Mouse (Mus musculus) forebrain, embryonic 16.5 days (tissue): ENCODE data around the gene Rbms3. TPM values are rescaled to one million over a fixed set of nuclear protein-coding genes. Genes with fewer than 3 reads are reported as not detected.

Experiments
- ATAC-seq: fragments of 200-750 bp; cut with Nextera tagmentation; 2 replicates; pipeline ENCODE4 v1.8.0; 2017; ENCODE audit warnings: mild to moderate bottlenecking, moderate library complexity
- H3K27ac ChIP-seq: fragments of 300-500 bp; sonication (generic); 2 replicates; pipeline ENCODE4 v1.5.1; 2014; ENCODE audit warnings: low read length, control low read depth
- H3K27me3 ChIP-seq: fragments of 300-500 bp; sonication (generic); replicated peaks from 2 replicates; pipeline ENCODE4 v1.6.1; 2014; ENCODE audit warnings: low read length; ENCODE audit not compliant: control insufficient read depth, insufficient read depth
- H3K36me3 ChIP-seq: fragments of 300-500 bp; sonication (generic); 2 replicates; pipeline ENCODE4 v1.6.1; 2014; ENCODE audit not compliant: control insufficient read depth, insufficient read depth
- H3K4me1 ChIP-seq: fragments of 300-500 bp; sonication (generic); replicated peaks from 2 replicates; pipeline ENCODE4 v1.6.1; 2014; ENCODE audit warnings: low read length; ENCODE audit not compliant: control insufficient read depth, insufficient read depth
- H3K4me2 ChIP-seq: fragments of 300-500 bp; sonication (generic); 2 replicates; pipeline ENCODE4 v1.6.1; 2014; ENCODE audit warnings: mild to moderate bottlenecking, low read length, control low read depth
- H3K4me3 ChIP-seq: fragments of 300-500 bp; sonication (generic); replicated peaks from 2 replicates; pipeline ENCODE4 v1.5.1; 2014; ENCODE audit warnings: mild to moderate bottlenecking, low read length, control low read depth
- H3K9ac ChIP-seq: fragments of 300-500 bp; sonication (generic); replicated peaks from 2 replicates; pipeline ENCODE4 v1.6.1; 2014; ENCODE audit warnings: low read depth, low read length, control low read depth
- H3K9me3 ChIP-seq: fragments of 300-500 bp; sonication (generic); 2 replicates; pipeline ENCODE4 v1.6.1; 2016; ENCODE audit warnings: low read length; ENCODE audit not compliant: control insufficient read depth
- WGBS: fragments of 180-500 bp; shearing (Covaris S2); extraction: QIAGEN DNeasy Blood & Tissue Kit; methylation state at CpG from one replicate; pipeline ENCODE4 v1.1.7; 2014; 5-methylcytosine and 5-hydroxymethylcytosine counted together
- polyA plus RNA-seq: library from polyadenylated mRNA; unstranded; fragments of >200 nt; fragmentation: Nextera tagmentation; extraction: Ambion mirVana; gene quantifications from 2 replicates; pipeline ENCODE4 v1.2.1, GENCODE M21; 2015

The Rbms3 gene
- polyA plus RNA-seq, 1 experiment from 2014 or later = 25.7 TPM

GRCm38 (mm10) chr9:117077548-117077947 lies 552.2 kb downstream of the Rbms3 start:
- H3K27me3 ChIP-seq = no peaks in the 10 kb centered on the region
- H3K4me2 ChIP-seq = no peak overlapping the region
- no peaks in the 10 kb centered on the region for H3K36me3 ChIP-seq
- no peak overlapping the region for H3K4me3 ChIP-seq
- H3K4me1 ChIP-seq = no peaks in the 10 kb centered on the region
- no peak overlapping the region for H3K27ac ChIP-seq
- no peak overlapping the region for H3K9ac ChIP-seq
- no peaks in the 10 kb centered on the region for H3K9me3 ChIP-seq
- no peak for ATAC-seq
- WGBS = 90% methylated on average over 7 of the region's 7 CpGs

DNA sequence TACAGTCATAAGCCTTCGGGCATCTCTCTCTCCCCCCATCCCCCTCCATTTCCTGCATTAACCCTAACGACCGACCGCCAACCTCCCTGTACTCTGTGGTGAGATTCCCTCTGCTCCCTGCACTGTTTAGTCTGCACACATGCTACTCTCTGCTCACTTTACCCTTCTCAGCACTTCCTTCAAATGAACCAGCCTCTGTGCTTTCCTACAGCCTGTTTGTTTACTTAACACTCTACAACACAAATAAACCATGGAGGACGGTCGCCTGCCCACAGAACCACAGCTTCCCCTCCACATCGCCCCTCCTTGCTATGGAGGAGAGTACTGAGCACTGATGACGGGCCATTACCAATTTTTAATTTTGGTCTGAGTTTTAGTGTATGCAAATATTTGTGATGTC lies 552.9 kb downstream of the Rbms3 start:
- no peaks in the 10 kb centered on the region for H3K36me3 ChIP-seq
- no peaks in the 10 kb centered on the region for H3K27me3 ChIP-seq
- no peak overlapping the region for H3K27ac ChIP-seq
- WGBS = 83% methylated on average over 8 of the region's 8 CpGs
- H3K9me3 ChIP-seq = no peaks in the 10 kb centered on the region
- H3K4me2 ChIP-seq = no peak overlapping the region
- H3K4me3 ChIP-seq = no peak overlapping the region
- ATAC-seq = no peak
- H3K4me1 ChIP-seq = no peaks in the 10 kb centered on the region
- H3K9ac ChIP-seq = no peak overlapping the region

GRCm38 (mm10) chr9:117072433-117073099 lies 557.1 kb downstream of the Rbms3 start:
- Histone ChIP-seq H3K27me3 (no peaks in the 10 kb centered on the region), H3K4me3 (no peak overlapping the region), H3K9me3 (no peaks in the 10 kb centered on the region), H3K4me2 (no peak overlapping the region), H3K9ac (no peak overlapping the region), H3K27ac (no peak overlapping the region), H3K36me3 (no peaks in the 10 kb centered on the region), H3K4me1 (no peaks in the 10 kb centered on the region)
- ATAC-seq = no peak
- WGBS = 35% methylated on average over 2 of the region's 2 CpGs

- 91% methylated on average over 2 of the region's 2 CpGs for WGBS
- Histone ChIP-seq H3K4me2 (no peak overlapping the region), H3K27me3 (no peaks in the 10 kb centered on the region), H3K4me3 (no peak overlapping the region), H3K9me3 (no peaks in the 10 kb centered on the region), H3K36me3 (no peaks in the 10 kb centered on the region), H3K9ac (no peak overlapping the region), H3K4me1 (no peaks in the 10 kb centered on the region), H3K27ac (no peak overlapping the region)
- no peak for ATAC-seq
Measured at GRCm38 (mm10) chr9:117070616-117071015, 559.1 kb downstream of the Rbms3 start.

GRCm38 (mm10) chr9:117069232-117069631 lies 560.5 kb downstream of the Rbms3 start:
- ATAC-seq = no peak
- no peak overlapping the region for H3K4me2 ChIP-seq
- H3K4me1 ChIP-seq = no peaks in the 10 kb centered on the region
- H3K27me3 ChIP-seq = no peaks in the 10 kb centered on the region
- H3K9me3 ChIP-seq = no peaks in the 10 kb centered on the region
- no peaks in the 10 kb centered on the region for H3K36me3 ChIP-seq
- WGBS = 100% methylated on average over 1 of the region's 1 CpGs
- no peak overlapping the region for H3K4me3 ChIP-seq
- no peak overlapping the region for H3K9ac ChIP-seq
- no peak overlapping the region for H3K27ac ChIP-seq

DNA sequence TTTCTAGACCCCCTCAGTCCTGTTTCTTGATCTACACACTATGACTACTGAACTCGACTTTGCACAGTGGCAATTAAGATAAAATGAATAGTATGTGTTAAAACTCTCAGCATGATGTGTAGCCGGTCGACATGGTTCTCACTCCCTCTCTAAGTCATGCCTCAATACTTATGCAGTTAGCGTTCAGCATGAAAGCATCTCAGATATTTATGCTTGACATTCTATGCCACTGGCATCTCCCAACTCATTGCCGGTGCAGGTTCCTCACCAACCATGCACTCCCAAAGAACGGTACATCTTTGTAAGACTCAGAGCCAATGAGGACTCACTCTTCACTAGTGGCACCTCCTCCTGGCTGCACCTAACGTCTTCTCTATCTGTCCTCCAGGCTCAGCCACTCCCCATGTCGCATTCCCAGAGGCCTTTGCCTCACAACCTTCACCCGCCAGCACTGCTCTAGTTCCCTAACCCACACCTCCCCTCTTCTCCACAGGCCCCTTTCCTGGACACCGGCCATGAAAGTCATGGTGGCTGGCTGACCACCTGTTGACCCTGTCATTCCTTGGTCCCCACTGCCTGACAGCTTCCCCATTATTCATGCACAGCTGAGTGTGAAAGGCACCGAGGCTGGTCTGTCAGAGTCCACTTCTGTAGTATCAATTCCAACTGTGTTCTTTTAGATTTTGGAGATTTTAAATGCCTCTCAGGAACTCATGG lies 561.9 kb downstream of the Rbms3 start:
- H3K4me3 ChIP-seq = no peak overlapping the region
- no peak overlapping the region for H3K27ac ChIP-seq
- 89% methylated on average over 11 of the region's 11 CpGs for WGBS
- no peaks in the 10 kb centered on the region for H3K36me3 ChIP-seq
- H3K9me3 ChIP-seq = no peaks in the 10 kb centered on the region
- H3K27me3 ChIP-seq = no peaks in the 10 kb centered on the region
- no peak for ATAC-seq
- no peak overlapping the region for H3K4me2 ChIP-seq
- H3K9ac ChIP-seq = no peak overlapping the region
- no peaks in the 10 kb centered on the region for H3K4me1 ChIP-seq

DNA sequence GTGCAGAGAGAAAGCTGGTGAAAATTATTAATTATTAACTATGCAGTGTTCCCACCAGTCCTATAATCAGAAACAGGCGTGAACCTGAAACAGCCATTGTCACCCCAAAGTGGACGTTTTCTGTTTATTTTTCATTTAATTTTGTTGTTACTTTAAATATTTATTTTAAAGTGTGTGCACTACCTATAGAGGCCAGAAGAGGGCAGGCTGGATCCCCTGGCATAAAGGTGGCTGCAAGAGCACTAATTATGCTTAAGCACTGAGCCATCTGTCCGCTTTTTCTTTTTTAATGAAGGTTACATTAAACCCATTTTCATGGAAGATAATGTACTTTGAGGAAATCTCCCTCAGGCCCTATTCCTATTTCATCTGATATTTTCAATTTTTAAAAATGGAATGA lies 563.2 kb downstream of the Rbms3 start:
- Histone ChIP-seq H3K9ac (no peak overlapping the region), H3K4me2 (no peak overlapping the region), H3K36me3 (no peaks in the 10 kb centered on the region), H3K27ac (no peak overlapping the region), H3K9me3 (no peaks in the 10 kb centered on the region), H3K4me3 (no peak overlapping the region), H3K27me3 (no peaks in the 10 kb centered on the region), H3K4me1 (no peaks in the 10 kb centered on the region)
- ATAC-seq = no peak
- 87% methylated on average over 3 of the region's 3 CpGs for WGBS

DNA sequence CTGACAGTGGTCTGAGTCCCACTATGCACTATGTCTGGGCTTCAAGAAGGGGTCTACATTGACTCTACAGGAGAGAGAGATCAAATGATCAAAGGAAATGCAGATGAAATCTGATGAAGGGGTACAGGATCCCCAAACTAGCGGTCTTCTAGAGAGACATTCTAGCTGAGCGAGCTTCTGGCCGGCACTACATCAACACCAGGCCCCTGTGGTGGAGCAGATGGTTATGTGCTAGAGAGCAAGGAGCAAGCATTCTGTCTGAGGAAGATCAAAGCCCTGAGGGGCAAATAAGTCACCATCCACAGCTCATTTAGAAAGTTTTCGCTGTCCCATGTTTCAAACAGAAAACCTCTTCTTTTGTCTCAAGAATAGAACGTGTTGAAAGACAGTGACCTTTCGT lies 564.1 kb downstream of the Rbms3 start:
- no peak overlapping the region for H3K4me3 ChIP-seq
- no peak for ATAC-seq
- H3K9ac ChIP-seq = no peak overlapping the region
- H3K4me2 ChIP-seq = no peak overlapping the region
- no peaks in the 10 kb centered on the region for H3K4me1 ChIP-seq
- 93% methylated on average over 6 of the region's 6 CpGs for WGBS
- H3K9me3 ChIP-seq = no peaks in the 10 kb centered on the region
- H3K27ac ChIP-seq = no peak overlapping the region
- no peaks in the 10 kb centered on the region for H3K36me3 ChIP-seq
- H3K27me3 ChIP-seq = no peaks in the 10 kb centered on the region

- no peaks in the 10 kb centered on the region for H3K36me3 ChIP-seq
- no peak overlapping the region for H3K27ac ChIP-seq
- H3K9ac ChIP-seq = no peak overlapping the region
- no peak for ATAC-seq
- no peaks in the 10 kb centered on the region for H3K9me3 ChIP-seq
- no peaks in the 10 kb centered on the region for H3K4me1 ChIP-seq
- WGBS = 92% methylated on average over 1 of the region's 1 CpGs
- H3K27me3 ChIP-seq = no peaks in the 10 kb centered on the region
- H3K4me2 ChIP-seq = no peak overlapping the region
- H3K4me3 ChIP-seq = no peak overlapping the region
Measured at GRCm38 (mm10) chr9:117059586-117059985, 570.1 kb downstream of the Rbms3 start.
